In genomic region chr4:97696684-97697615, GRCm38 (mm10) we compare ENCODE assay signal across 19 mouse cellular contexts.
A peak's percentile ranks its signal among the peaks of the same experiment; 100 is the strongest.
DNase-seq lines count a peak whose midpoint lies in the region; ATAC-seq and TF ChIP-seq lines count a peak whose summit lies in the region.
"Had no signal": no experiment of that assay in that cellular context is flagged by ENCODE, and none has a peak within 500 bp of the region (broad histone marks: within the 10 kb centered on the region; RNA-seq: fewer than 3 reads in every experiment).

No protein-coding gene starts in this region.

- no peaks in the 10 kb centered on the region for H3K9me3 ChIP-seq in embryonic facial prominence, embryonic 11.5 days (replicated peaks; ENCODE audit: control insufficient read depth, low read length)
- H3K9me3 ChIP-seq in embryonic facial prominence, embryonic 10.5 days, result no peaks in the 10 kb centered on the region
- H3K9me3 ChIP-seq in kidney, postnatal 0 days (replicated peaks; ENCODE audit: low read length), result no peaks in the 10 kb centered on the region
- no peaks in the 10 kb centered on the region for H3K9me3 ChIP-seq in limb, embryonic 15.5 days
- H3K9me3 ChIP-seq: forebrain, embryonic 12.5 days; heart, embryonic 13.5 days; megakaryocyte, embryonic 14.5 days had no signal

- no peak overlapping the region for H3K4me3 ChIP-seq in embryonic facial prominence, embryonic 11.5 days (ENCODE audit: low read depth, low read length)
- H3K4me3 ChIP-seq in embryonic facial prominence, embryonic 10.5 days, result no peak overlapping the region
- H3K4me3 ChIP-seq in kidney, postnatal 0 days (replicated peaks; ENCODE audit: low read depth, low read length), result no peak overlapping the region
- no peak overlapping the region for H3K4me3 ChIP-seq in limb, embryonic 15.5 days
- H3K4me3 ChIP-seq: forebrain, embryonic 12.5 days; heart, embryonic 13.5 days; megakaryocyte, embryonic 14.5 days had no signal

- H3K36me3 ChIP-seq in embryonic facial prominence, embryonic 11.5 days (replicated peaks; ENCODE audit: control insufficient read depth, insufficient read depth, low read depth, low read length), result no peaks in the 10 kb centered on the region
- no peaks in the 10 kb centered on the region for H3K36me3 ChIP-seq in embryonic facial prominence, embryonic 10.5 days (replicated peaks)
- no peaks in the 10 kb centered on the region for H3K36me3 ChIP-seq in kidney, postnatal 0 days (ENCODE audit: insufficient read depth, low read length)
- no peaks in the 10 kb centered on the region for H3K36me3 ChIP-seq in limb, embryonic 15.5 days
- H3K36me3 ChIP-seq: forebrain, embryonic 12.5 days; heart, embryonic 13.5 days had no signal

- no peak overlapping the region for H3K9ac ChIP-seq in embryonic facial prominence, embryonic 11.5 days (replicated peaks; ENCODE audit: low read length)
- no peak overlapping the region for H3K9ac ChIP-seq in kidney, postnatal 0 days (ENCODE audit: low read depth, low read length)
- H3K9ac ChIP-seq in limb, embryonic 15.5 days, result no peak overlapping the region
- H3K9ac ChIP-seq: forebrain, embryonic 12.5 days; heart, embryonic 13.5 days; liver, postnatal 0 days had no signal

- no peaks in the 10 kb centered on the region for H3K27me3 ChIP-seq in embryonic facial prominence, embryonic 11.5 days (ENCODE audit: control insufficient read depth, insufficient read depth, low read length)
- no peaks in the 10 kb centered on the region for H3K27me3 ChIP-seq in embryonic facial prominence, embryonic 10.5 days (replicated peaks; ENCODE audit: low read depth, poor library complexity, severe bottlenecking)
- no peaks in the 10 kb centered on the region for H3K27me3 ChIP-seq in kidney, postnatal 0 days (ENCODE audit: insufficient read depth, low read length)
- H3K27me3 ChIP-seq in limb, embryonic 15.5 days, result peaks cover 8% of the 10 kb centered on the region; the same call in 1 of the 2 replicates
- H3K27me3 ChIP-seq: CH12.LX; forebrain, embryonic 12.5 days; heart, embryonic 13.5 days; megakaryocyte, embryonic 14.5 days had no signal

- no peak for TF ChIP-seq CTCF in kidney, postnatal 0 days (IDR thresholded peaks at IDR 0.05; ENCODE audit: low read depth)

- no peak overlapping the region for H3K4me2 ChIP-seq in embryonic facial prominence, embryonic 11.5 days (ENCODE audit: low read depth, low read length)
- H3K4me2 ChIP-seq in kidney, postnatal 0 days (ENCODE audit: low read length), result no peak overlapping the region
- H3K4me2 ChIP-seq in limb, embryonic 15.5 days, result no peak overlapping the region
- H3K4me2 ChIP-seq: forebrain, embryonic 12.5 days; heart, embryonic 13.5 days had no signal

- 62% methylated on average over 7 of the region's 7 CpGs for WGBS in embryonic facial prominence, embryonic 11.5 days
- 77% methylated on average over 7 of the region's 7 CpGs for WGBS in embryonic facial prominence, embryonic 10.5 days
- 35% methylated on average over 7 of the region's 7 CpGs for WGBS in kidney, postnatal 0 days
- WGBS in limb, embryonic 15.5 days, result 49% methylated on average over 7 of the region's 7 CpGs

- DNase-seq in embryonic facial prominence, embryonic 11.5 days (ENCODE audit: low spot score), result peak; percentile 42
- no peak for DNase-seq in embryonic facial prominence, embryonic 10.5 days (ENCODE audit: low spot score)
- DNase-seq in lung, postnatal 10 days, result peak; percentile 32
- no peak for DNase-seq in lung, adult 18-20 months
- DNase-seq in kidney, postnatal 0 days (ENCODE audit: low spot score), result peak; percentile 72
- DNase-seq in liver, result no peak
- DNase-seq: adrenal gland, postnatal 10 days; cerebellum, adult 11-12 months; gastrocnemius, postnatal 36 days; liver, postnatal 0 days; thymus, adult 18-20 months had no signal

- no peaks in the 10 kb centered on the region for H3K4me1 ChIP-seq in embryonic facial prominence, embryonic 11.5 days (ENCODE audit: control insufficient read depth, insufficient read depth, low read length)
- H3K4me1 ChIP-seq in embryonic facial prominence, embryonic 10.5 days, result peaks cover 12% of the 10 kb centered on the region; the same call in 1 of the 2 replicates
- H3K4me1 ChIP-seq in kidney, postnatal 0 days (replicated peaks; ENCODE audit: insufficient read depth, low read length), result no peaks in the 10 kb centered on the region
- H3K4me1 ChIP-seq in limb, embryonic 15.5 days, result peaks cover 37% of the 10 kb centered on the region
- H3K4me1 ChIP-seq: forebrain, embryonic 12.5 days; megakaryocyte, embryonic 14.5 days had no signal

- H3K27ac ChIP-seq in embryonic facial prominence, embryonic 11.5 days (replicated peaks; ENCODE audit: low read depth, low read length), result no peak overlapping the region
- H3K27ac ChIP-seq in embryonic facial prominence, embryonic 10.5 days (replicated peaks), result no peak overlapping the region
- H3K27ac ChIP-seq in kidney, postnatal 0 days, result no peak overlapping the region
- 0 out of 2 replicates have a peak overlapping the region, but pooled peaks have one; percentile 82 for H3K27ac ChIP-seq in limb, embryonic 15.5 days
- H3K27ac ChIP-seq: forebrain, embryonic 12.5 days; heart, embryonic 13.5 days; hindbrain, postnatal 0 days had no signal

- ATAC-seq in embryonic facial prominence, embryonic 11.5 days (replicated peaks; ENCODE audit: insufficient number of reproducible peaks, low FRiP score, low TSS enrichment, low read depth), result no peak
- peak; percentile 65 for ATAC-seq in kidney, postnatal 0 days (replicated peaks; ENCODE audit: low FRiP score, low read depth)
- ATAC-seq in limb, embryonic 15.5 days (ENCODE audit: insufficient number of reproducible peaks, low FRiP score, low TSS enrichment, low read depth), result no peak
- no peak; the same call in 1 of the 2 replicates for ATAC-seq in erythroblast, adult 5-6 weeks (replicated peaks; ENCODE audit: low FRiP score, poor library complexity, severe bottlenecking)
- ATAC-seq: hindbrain, postnatal 0 days; liver, postnatal 0 days; midbrain, embryonic 16.5 days had no signal

Comparison
In these comparisons a context has a peak if more than half of its experiments do, and no peak if none do; other contexts are left out.
1. DNase-seq: peak in embryonic facial prominence, embryonic 11.5 days (single experiment), lung, postnatal 10 days (single experiment) and kidney, postnatal 0 days (single experiment); none in embryonic facial prominence, embryonic 10.5 days (single experiment), lung, adult 18-20 months (0 of 2) and liver (single experiment).